Mouse (Mus musculus): ENCODE measurements at regions not wholly inside any gene's neighbourhood (a gene's known extent, or its start where the extent isn't known, plus 50 kb on each side); places are given as distances from the start of the nearest gene placed in this dataset.

DNA sequence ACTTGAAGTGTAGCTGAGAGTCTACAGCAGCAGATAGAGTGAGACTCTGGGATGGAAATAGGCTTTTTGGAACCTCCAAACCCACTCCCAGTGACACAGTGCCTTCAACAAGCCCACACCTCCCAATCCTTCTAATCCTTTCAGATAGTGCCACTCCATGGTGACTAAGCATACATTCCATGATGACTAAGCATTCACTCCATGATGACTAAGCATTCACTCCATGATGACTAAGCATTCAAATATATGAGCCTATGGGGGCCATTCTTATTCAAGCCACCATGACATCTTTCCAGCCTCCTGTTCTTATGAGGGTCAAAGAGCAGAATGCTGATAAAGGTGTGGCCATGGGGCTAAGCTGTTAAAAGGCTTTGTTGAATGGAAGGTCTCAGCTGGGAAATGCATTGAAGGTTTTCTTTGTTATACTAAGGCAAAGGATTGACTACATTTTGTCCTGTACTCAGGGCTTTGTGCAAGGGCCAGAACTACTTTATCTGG lies 403.8 kb upstream of the Kcnab2 start:
- H3K27me3 ChIP-seq (replicated peaks; ENCODE audit: control insufficient read depth, insufficient read depth, low read length): no peaks in the 10 kb centered on the region
- no peak overlapping the region for H3K9ac ChIP-seq (ENCODE audit: low read length)
- 0 out of 2 replicates have a peak, but pooled peaks cover 2% of the 10 kb centered on the region for H3K9me3 ChIP-seq (ENCODE audit: control insufficient read depth, low read length)
- no peaks in the 10 kb centered on the region for H3K4me1 ChIP-seq (replicated peaks; ENCODE audit: control insufficient read depth, insufficient read depth, low read length)
- no peaks in the 10 kb centered on the region for H3K36me3 ChIP-seq (ENCODE audit: control insufficient read depth, insufficient read depth, low read length)
- no peak overlapping the region for H3K4me3 ChIP-seq (ENCODE audit: low read depth, low read length)
- H3K27ac ChIP-seq (ENCODE audit: low read depth): no peak overlapping the region
- H3K4me2 ChIP-seq (ENCODE audit: low read length): no peak overlapping the region
- ATAC-seq (replicated peaks; ENCODE audit: low FRiP score, low TSS enrichment, low read depth) (no peak), DNase-seq (ENCODE audit: low spot score) (no peak)

DNA sequence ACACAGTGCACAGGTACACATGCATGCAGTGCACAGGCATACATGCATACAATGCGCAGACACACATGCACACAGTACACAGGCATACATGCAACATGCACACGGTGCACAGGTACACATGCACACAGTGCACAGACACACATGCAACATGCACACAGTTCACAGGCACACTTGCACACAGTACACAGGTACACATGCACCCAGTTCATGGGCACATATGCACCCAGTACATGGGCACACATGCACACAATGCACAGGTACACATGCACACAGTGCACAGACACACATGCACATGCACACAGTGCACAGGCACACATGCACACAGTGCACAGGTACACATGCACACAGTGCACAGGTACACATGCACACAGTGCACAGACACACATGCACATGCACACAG lies 402.7 kb upstream of the Kcnab2 start:
- Histone ChIP-seq H3K27me3 (replicated peaks; ENCODE audit: control insufficient read depth, insufficient read depth, low read length) (no peaks in the 10 kb centered on the region), H3K4me3 (ENCODE audit: low read depth, low read length) (no peak overlapping the region), H3K9ac (ENCODE audit: low read length) (no peak overlapping the region), H3K4me1 (replicated peaks; ENCODE audit: control insufficient read depth, insufficient read depth, low read length) (no peaks in the 10 kb centered on the region), H3K4me2 (ENCODE audit: low read length) (no peak overlapping the region), H3K27ac (ENCODE audit: low read depth) (no peak overlapping the region), H3K36me3 (ENCODE audit: control insufficient read depth, insufficient read depth, low read length) (no peaks in the 10 kb centered on the region), H3K9me3 (ENCODE audit: control insufficient read depth, low read length) (0 out of 2 replicates have a peak, but pooled peaks cover 2% of the 10 kb centered on the region)
- DNase-seq (ENCODE audit: low spot score): no peak
- ATAC-seq (replicated peaks; ENCODE audit: low FRiP score, low TSS enrichment, low read depth): no peak
- WGBS: 97% methylated on average over 2 of the region's 2 CpGs

DNA sequence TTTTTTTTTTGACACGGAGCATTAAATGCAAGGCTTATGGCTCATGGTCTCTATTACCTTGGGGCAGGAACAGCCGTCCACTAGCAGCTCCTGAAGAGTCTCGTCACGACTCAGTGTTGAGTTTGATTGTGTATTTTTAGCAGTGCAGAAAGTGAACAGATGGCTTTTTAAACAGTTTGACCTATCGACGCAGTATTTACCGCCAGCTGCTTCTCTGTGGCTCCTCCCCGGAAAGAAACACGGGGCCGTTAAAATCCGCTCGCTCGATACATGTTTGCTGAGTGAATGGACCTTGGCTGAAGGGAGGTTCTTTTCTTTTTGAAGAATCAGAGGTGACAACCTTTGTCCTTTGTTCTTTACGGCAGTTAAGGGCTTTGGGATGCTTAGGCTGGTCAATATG lies 401.3 kb upstream of the Kcnab2 start:
- ATAC-seq (replicated peaks; ENCODE audit: low FRiP score, low TSS enrichment, low read depth) (no peak), DNase-seq (ENCODE audit: low spot score) (no peak)
- H3K27me3 ChIP-seq (replicated peaks; ENCODE audit: control insufficient read depth, insufficient read depth, low read length): no peaks in the 10 kb centered on the region
- no peaks in the 10 kb centered on the region for H3K4me1 ChIP-seq (replicated peaks; ENCODE audit: control insufficient read depth, insufficient read depth, low read length)
- 0 out of 2 replicates have a peak, but pooled peaks cover 2% of the 10 kb centered on the region for H3K9me3 ChIP-seq (ENCODE audit: control insufficient read depth, low read length)
- no peak overlapping the region for H3K4me3 ChIP-seq (ENCODE audit: low read depth, low read length)
- H3K9ac ChIP-seq (ENCODE audit: low read length): no peak overlapping the region
- 44% methylated on average over 14 of the region's 14 CpGs for WGBS
- H3K4me2 ChIP-seq (ENCODE audit: low read length): peak overlapping the region; percentile 11; the same call in 1 of the 2 replicates
- no peaks in the 10 kb centered on the region for H3K36me3 ChIP-seq (ENCODE audit: control insufficient read depth, insufficient read depth, low read length)
- H3K27ac ChIP-seq (ENCODE audit: low read depth): no peak overlapping the region

DNA sequence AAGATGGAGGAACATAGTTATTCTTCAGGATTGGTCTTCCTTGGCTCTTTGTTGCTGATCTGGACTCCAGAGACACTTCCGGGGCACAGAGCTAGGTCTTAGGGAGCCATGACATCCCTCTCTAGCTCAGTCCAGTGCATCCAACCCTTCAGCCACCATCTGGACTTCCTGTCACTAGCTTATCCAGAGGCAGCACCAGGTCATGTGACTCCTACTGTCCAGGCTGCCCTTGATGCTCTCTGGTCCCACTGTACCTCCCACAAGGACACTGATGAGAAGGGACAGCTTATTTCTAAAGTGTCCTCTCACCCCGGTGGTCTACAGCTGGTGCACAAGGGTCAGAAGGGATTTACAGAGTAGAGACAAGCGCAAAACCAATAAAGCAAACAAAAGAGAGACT lies 400.7 kb upstream of the Kcnab2 start:
- no peak overlapping the region for H3K27ac ChIP-seq (ENCODE audit: low read depth)
- DNase-seq (ENCODE audit: low spot score) (no peak), ATAC-seq (replicated peaks; ENCODE audit: low FRiP score, low TSS enrichment, low read depth) (no peak)
- H3K4me2 ChIP-seq (ENCODE audit: low read length): no peak overlapping the region
- H3K4me3 ChIP-seq (ENCODE audit: low read depth, low read length): no peak overlapping the region
- no peak overlapping the region for H3K9ac ChIP-seq (ENCODE audit: low read length)
- no peaks in the 10 kb centered on the region for H3K36me3 ChIP-seq (ENCODE audit: control insufficient read depth, insufficient read depth, low read length)
- 0 out of 2 replicates have a peak, but pooled peaks cover 2% of the 10 kb centered on the region for H3K9me3 ChIP-seq (ENCODE audit: control insufficient read depth, low read length)
- 80% methylated on average over 3 of the region's 3 CpGs for WGBS
- no peaks in the 10 kb centered on the region for H3K4me1 ChIP-seq (replicated peaks; ENCODE audit: control insufficient read depth, insufficient read depth, low read length)
- H3K27me3 ChIP-seq (replicated peaks; ENCODE audit: control insufficient read depth, insufficient read depth, low read length): no peaks in the 10 kb centered on the region

DNA sequence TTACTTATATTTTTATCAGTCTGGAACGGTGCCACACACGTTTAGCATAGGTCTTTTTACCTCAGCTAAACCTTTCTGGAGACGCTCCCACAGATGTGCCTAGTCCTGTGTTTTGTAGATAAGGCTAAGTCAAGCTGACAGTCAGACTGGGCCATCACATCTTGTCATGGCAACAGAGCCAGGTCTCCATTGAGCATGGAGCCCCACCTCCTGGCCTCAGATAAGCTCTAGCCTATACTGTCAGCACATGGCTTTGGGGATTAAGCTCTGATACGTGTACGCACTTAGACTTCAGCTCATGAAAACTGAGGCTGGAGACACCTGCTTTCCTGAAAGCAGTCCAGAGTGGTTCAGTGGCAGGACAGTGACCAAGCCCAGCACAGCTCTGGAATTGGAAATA lies 392.4 kb upstream of the Kcnab2 start:
- Histone ChIP-seq H3K4me1 (replicated peaks; ENCODE audit: control insufficient read depth, insufficient read depth, low read length) (no peaks in the 10 kb centered on the region), H3K36me3 (ENCODE audit: control insufficient read depth, insufficient read depth, low read length) (no peaks in the 10 kb centered on the region), H3K9ac (ENCODE audit: low read length) (no peak overlapping the region), H3K27me3 (replicated peaks; ENCODE audit: control insufficient read depth, insufficient read depth, low read length) (no peaks in the 10 kb centered on the region), H3K4me3 (ENCODE audit: low read depth, low read length) (no peak overlapping the region), H3K4me2 (ENCODE audit: low read length) (no peak overlapping the region), H3K9me3 (ENCODE audit: control insufficient read depth, low read length) (no peaks in the 10 kb centered on the region), H3K27ac (ENCODE audit: low read depth) (no peak overlapping the region)
- ATAC-seq (replicated peaks; ENCODE audit: low FRiP score, low TSS enrichment, low read depth) (no peak), DNase-seq (ENCODE audit: low spot score) (no peak)
- WGBS: 72% methylated on average over 5 of the region's 5 CpGs

DNA sequence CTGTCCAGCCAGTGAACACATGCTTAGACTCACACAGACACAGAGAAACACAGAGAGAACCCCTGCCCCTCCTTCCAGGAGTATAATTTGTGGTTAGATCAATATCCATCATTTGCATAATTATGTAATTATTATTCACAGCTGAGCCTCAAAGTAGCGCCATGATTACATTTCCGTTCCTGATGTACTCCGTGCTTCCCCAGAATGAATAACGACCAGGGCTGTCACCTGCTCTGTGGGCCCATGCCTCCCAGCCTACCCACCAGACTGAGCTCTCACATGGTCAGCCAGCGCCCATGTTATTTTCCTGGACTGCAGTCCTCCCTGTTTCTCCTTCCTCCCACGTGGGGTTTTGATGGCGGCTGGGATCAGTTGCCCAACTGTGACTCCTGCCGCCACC lies 388.2 kb upstream of the Kcnab2 start:
- no peaks in the 10 kb centered on the region for H3K4me1 ChIP-seq (replicated peaks; ENCODE audit: control insufficient read depth, insufficient read depth, low read length)
- H3K9me3 ChIP-seq (ENCODE audit: control insufficient read depth, low read length): no peaks in the 10 kb centered on the region
- no peak overlapping the region for H3K9ac ChIP-seq (ENCODE audit: low read length)
- H3K4me3 ChIP-seq (ENCODE audit: low read depth, low read length): no peak overlapping the region
- H3K4me2 ChIP-seq (ENCODE audit: low read length): no peak overlapping the region
- DNase-seq (ENCODE audit: low spot score): no peak
- ATAC-seq (replicated peaks; ENCODE audit: low FRiP score, low TSS enrichment, low read depth): no peak
- no peak overlapping the region for H3K27ac ChIP-seq (ENCODE audit: low read depth)
- H3K27me3 ChIP-seq (replicated peaks; ENCODE audit: control insufficient read depth, insufficient read depth, low read length): no peaks in the 10 kb centered on the region
- 84% methylated on average over 8 of the region's 8 CpGs for WGBS
- H3K36me3 ChIP-seq (ENCODE audit: control insufficient read depth, insufficient read depth, low read length): no peaks in the 10 kb centered on the region

DNA sequence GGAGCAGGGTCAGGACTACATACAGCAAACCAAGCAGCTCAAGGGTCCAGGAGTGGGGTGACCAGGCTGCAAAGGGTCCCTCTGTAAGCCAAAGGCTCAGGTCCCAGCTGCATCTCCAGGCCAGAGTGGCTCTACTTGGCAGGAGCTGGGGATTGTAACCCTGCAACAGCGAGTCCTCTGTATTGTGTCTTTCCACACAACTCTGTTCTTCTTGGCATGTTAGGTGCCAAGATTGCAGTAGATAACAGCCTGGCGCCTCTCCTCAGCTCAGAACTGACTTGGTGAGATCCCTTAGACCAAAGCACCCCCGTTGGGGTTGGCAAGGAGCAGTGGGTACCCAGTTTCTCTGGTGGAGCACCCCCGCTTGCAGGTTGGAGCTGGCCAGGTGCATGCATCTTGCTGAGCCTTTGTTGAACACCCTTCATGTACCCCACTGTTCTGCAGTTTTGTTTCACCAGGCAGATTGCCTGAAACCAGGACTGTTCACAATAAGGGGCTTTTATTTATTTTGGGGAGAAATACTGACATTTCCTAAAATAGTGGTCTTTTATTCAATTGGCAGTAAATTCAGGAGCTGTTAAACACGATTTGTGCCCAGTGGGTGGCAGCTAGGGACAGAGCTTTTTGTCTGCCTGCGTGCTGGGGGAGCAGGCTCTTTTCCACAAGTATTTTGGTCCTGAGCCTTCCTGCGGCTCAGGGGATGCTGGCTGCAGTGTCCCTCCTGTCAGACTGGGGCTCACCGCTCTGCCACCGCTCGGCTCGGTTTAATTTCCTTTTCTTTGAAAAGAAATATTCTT lies 385.3 kb upstream of the Kcnab2 start:
- WGBS: 67% methylated on average over 11 of the region's 11 CpGs
- H3K27me3 ChIP-seq (replicated peaks; ENCODE audit: control insufficient read depth, insufficient read depth, low read length): no peaks in the 10 kb centered on the region
- H3K4me3 ChIP-seq (ENCODE audit: low read depth, low read length): no peak overlapping the region
- H3K9ac ChIP-seq (ENCODE audit: low read length): no peak overlapping the region
- H3K9me3 ChIP-seq (ENCODE audit: control insufficient read depth, low read length): no peaks in the 10 kb centered on the region
- DNase-seq (ENCODE audit: low spot score) (no peak), ATAC-seq (replicated peaks; ENCODE audit: low FRiP score, low TSS enrichment, low read depth) (no peak)
- no peaks in the 10 kb centered on the region for H3K36me3 ChIP-seq (ENCODE audit: control insufficient read depth, insufficient read depth, low read length)
- no peak overlapping the region for H3K27ac ChIP-seq (ENCODE audit: low read depth)
- H3K4me2 ChIP-seq (ENCODE audit: low read length): no peak overlapping the region
- no peaks in the 10 kb centered on the region for H3K4me1 ChIP-seq (replicated peaks; ENCODE audit: control insufficient read depth, insufficient read depth, low read length)

DNA sequence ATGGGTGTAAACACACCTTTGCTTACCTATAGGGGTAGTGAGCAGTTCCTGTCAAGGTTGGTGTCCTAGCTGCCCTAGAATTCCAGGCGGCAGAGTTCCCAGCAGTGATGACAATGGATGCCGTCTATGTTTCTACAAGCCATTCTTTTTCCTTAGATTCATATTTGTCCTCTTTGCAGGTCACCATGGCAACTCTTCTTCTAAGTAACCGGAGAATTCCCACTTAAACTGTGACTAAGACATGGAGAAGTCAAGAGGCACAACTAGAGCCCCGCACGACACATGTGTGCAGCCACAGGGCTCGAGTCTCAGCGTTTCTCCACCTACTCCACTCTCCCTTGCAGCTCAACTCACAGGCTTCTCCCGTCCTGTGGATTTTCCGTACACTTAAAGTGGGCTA lies 381.5 kb upstream of the Kcnab2 start:
- ATAC-seq (replicated peaks; ENCODE audit: low FRiP score, low TSS enrichment, low read depth) (no peak), DNase-seq (ENCODE audit: low spot score) (no peak)
- no peak overlapping the region for H3K27ac ChIP-seq (ENCODE audit: low read depth)
- H3K9ac ChIP-seq (ENCODE audit: low read length): no peak overlapping the region
- 77% methylated on average over 9 of the region's 9 CpGs for WGBS
- no peaks in the 10 kb centered on the region for H3K36me3 ChIP-seq (ENCODE audit: control insufficient read depth, insufficient read depth, low read length)
- no peaks in the 10 kb centered on the region for H3K4me1 ChIP-seq (replicated peaks; ENCODE audit: control insufficient read depth, insufficient read depth, low read length)
- no peaks in the 10 kb centered on the region for H3K27me3 ChIP-seq (replicated peaks; ENCODE audit: control insufficient read depth, insufficient read depth, low read length)
- H3K9me3 ChIP-seq (ENCODE audit: control insufficient read depth, low read length): no peaks in the 10 kb centered on the region
- no peak overlapping the region for H3K4me2 ChIP-seq (ENCODE audit: low read length)
- H3K4me3 ChIP-seq (ENCODE audit: low read depth, low read length): no peak overlapping the region

DNA sequence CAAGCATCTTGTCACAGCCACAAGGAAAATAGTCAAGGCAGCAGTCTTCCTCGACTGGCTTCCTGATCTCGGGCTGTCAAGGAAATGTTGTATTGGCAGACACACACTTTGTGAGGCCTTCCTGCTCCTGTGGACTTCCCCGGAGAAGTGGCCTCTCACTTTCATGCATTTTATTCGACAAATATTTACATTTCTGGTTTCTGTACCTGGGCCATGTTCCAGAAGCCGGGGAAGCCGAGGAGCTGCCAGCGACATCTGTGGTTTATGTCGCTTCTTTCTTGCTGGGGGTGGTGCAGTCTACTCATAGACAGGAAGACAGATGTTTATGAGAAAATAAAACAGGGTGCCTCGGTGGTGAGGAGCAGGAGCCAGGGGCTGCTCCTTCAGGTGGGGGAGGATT lies 372.5 kb upstream of the Kcnab2 start:
- Histone ChIP-seq H3K27ac (ENCODE audit: low read depth) (no peak overlapping the region), H3K27me3 (replicated peaks; ENCODE audit: control insufficient read depth, insufficient read depth, low read length) (no peaks in the 10 kb centered on the region), H3K9ac (ENCODE audit: low read length) (no peak overlapping the region), H3K36me3 (ENCODE audit: control insufficient read depth, insufficient read depth, low read length) (no peaks in the 10 kb centered on the region), H3K4me1 (replicated peaks; ENCODE audit: control insufficient read depth, insufficient read depth, low read length) (peaks cover 5% of the 10 kb centered on the region; the same call in 1 of the 2 replicates), H3K4me3 (ENCODE audit: low read depth, low read length) (no peak overlapping the region), H3K9me3 (ENCODE audit: control insufficient read depth, low read length) (no peaks in the 10 kb centered on the region), H3K4me2 (ENCODE audit: low read length) (no peak overlapping the region)
- DNase-seq (ENCODE audit: low spot score) (peak; percentile 60), ATAC-seq (replicated peaks; ENCODE audit: low FRiP score, low TSS enrichment, low read depth) (no peak)
- 22% methylated on average over 9 of the region's 9 CpGs for WGBS

Data from intestine, embryonic 14.5 days (tissue).